Mouse (Mus musculus) hindbrain, embryonic 16.5 days (tissue): ENCODE results near the gene Ptrh2. TPM values are rescaled to one million over a fixed set of nuclear protein-coding genes. Genes with fewer than 3 reads are reported as not detected.
"Not testable (repeated sequence)": the region's sequence is repeated elsewhere in the genome, so short reads cannot be mapped to it uniquely, and the experiment has no call there.

Experiments
- ATAC-seq: fragments of 200-750 bp; cut with Nextera tagmentation; 2 replicates; pipeline ENCODE4 v1.8.0; 2017; ENCODE audit warnings: moderate TSS enrichment, moderate library complexity
- H3K27ac ChIP-seq: fragments of 300-500 bp; sonication (generic); 2 replicates; pipeline ENCODE4 v1.5.1; 2014; ENCODE audit warnings: low read depth, mild to moderate bottlenecking, control low read depth, low read length, moderate library complexity
- H3K27me3 ChIP-seq: fragments of 300-500 bp; sonication (generic); replicated peaks from 2 replicates; pipeline ENCODE4 v1.6.1; 2014; ENCODE audit warnings: low read length; ENCODE audit not compliant: control insufficient read depth, insufficient read depth
- H3K36me3 ChIP-seq: fragments of 300-500 bp; sonication (generic); 2 replicates; pipeline ENCODE4 v1.6.1; 2014; ENCODE audit warnings: mild to moderate bottlenecking, low read length, moderate library complexity, mixed read lengths; ENCODE audit not compliant: control insufficient read depth, insufficient read depth
- H3K4me1 ChIP-seq: fragments of 300-500 bp; sonication (generic); 2 replicates; pipeline ENCODE4 v1.6.1; 2014; ENCODE audit warnings: low read depth, low read length; ENCODE audit not compliant: control insufficient read depth, insufficient read depth
- H3K4me2 ChIP-seq: fragments of 300-500 bp; sonication (generic); 2 replicates; pipeline ENCODE4 v1.6.1; 2014; ENCODE audit warnings: mild to moderate bottlenecking, low read length, control low read depth, moderate library complexity
- H3K4me3 ChIP-seq: fragments of 300-500 bp; sonication (generic); 2 replicates; pipeline ENCODE4 v1.5.1; 2014; ENCODE audit warnings: mild to moderate bottlenecking, low read length, control low read depth, moderate library complexity
- H3K9ac ChIP-seq: fragments of 300-500 bp; sonication (generic); 2 replicates; pipeline ENCODE4 v1.6.1; 2014; ENCODE audit warnings: low read depth, mild to moderate bottlenecking, control low read depth, low read length, moderate library complexity
- H3K9me3 ChIP-seq: fragments of 300-500 bp; sonication (generic); 2 replicates; pipeline ENCODE4 v1.6.1; 2014; ENCODE audit warnings: mild to moderate bottlenecking, low read length, moderate library complexity; ENCODE audit not compliant: control insufficient read depth
- WGBS: fragments of 180-500 bp; shearing (Covaris S2); extraction: QIAGEN DNeasy Blood & Tissue Kit; methylation state at CpG from one replicate; pipeline ENCODE4 v1.1.7; 2014; 5-methylcytosine and 5-hydroxymethylcytosine counted together
- polyA plus RNA-seq: library from polyadenylated mRNA; unstranded; fragments of >200 nt; fragmentation: Nextera tagmentation; extraction: Ambion mirVana; gene quantifications from 2 replicates; pipeline ENCODE4 v1.2.1, GENCODE M21; 2015

Ptrh2 gene
- polyA plus RNA-seq, 1 experiment from 2014 or later: 27.5 TPM

DNA sequence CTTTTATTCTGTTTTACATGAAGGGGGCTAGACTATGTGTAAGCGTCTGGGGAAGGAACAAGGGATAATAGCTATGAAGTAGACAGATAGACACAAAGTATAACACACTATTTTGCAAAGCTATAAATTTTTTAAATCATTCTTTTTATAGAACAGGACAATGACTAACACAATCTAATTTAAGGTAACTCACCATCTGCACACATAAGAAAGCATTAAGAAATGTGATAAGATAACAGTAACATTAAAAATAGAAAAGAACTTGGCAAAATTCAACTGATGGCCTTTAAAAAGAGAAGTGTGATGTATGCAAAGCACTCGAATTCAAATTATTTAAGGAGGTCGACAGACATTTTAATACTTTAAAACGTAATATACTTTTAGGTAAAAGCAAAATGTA, 51.2 kb downstream of the Ptrh2 start:
- Histone ChIP-seq H3K9ac (no peak overlapping the region), H3K4me2 (no peak overlapping the region), H3K9me3 (no peaks in the 10 kb centered on the region), H3K27me3 (no peaks in the 10 kb centered on the region), H3K4me1 (no peaks in the 10 kb centered on the region), H3K4me3 (no peak overlapping the region), H3K36me3 (peaks cover 8% of the 10 kb centered on the region; the same call in 1 of the 2 replicates), H3K27ac (no peak overlapping the region)
- WGBS: 95% methylated on average over 4 of the region's 4 CpGs
- ATAC-seq: no peak

GRCm38 (mm10) chr11:86737301-86738000, 53.7 kb downstream of the Ptrh2 start:
- no peaks in the 10 kb centered on the region for H3K27me3 ChIP-seq
- no peaks in the 10 kb centered on the region for H3K9me3 ChIP-seq
- ATAC-seq: no peak
- no peak overlapping the region for H3K4me2 ChIP-seq
- no peaks in the 10 kb centered on the region for H3K4me1 ChIP-seq
- no peak overlapping the region for H3K4me3 ChIP-seq
- no peaks in the 10 kb centered on the region for H3K36me3 ChIP-seq
- no peak overlapping the region for H3K27ac ChIP-seq
- 86% methylated on average over 8 of the region's 8 CpGs for WGBS
- no peak overlapping the region for H3K9ac ChIP-seq

DNA sequence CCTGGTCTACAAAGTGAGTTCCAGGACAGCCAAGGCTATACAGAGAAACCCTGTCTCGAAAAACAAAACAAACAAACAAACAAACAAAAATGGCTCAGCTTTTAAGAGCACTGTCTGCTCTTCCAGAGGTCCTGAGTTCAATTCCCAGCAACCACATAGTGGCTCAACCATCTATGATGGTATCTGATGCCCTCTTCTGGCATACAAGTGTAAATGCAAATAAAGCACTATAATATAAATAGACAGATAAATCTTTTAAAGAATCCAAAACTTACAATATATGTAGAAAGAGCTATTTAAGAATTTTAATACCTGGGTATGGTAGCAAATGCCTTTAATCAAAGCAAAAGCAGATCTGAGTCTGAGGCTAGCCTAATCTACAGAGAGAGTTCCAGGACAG, 54.5 kb downstream of the Ptrh2 start:
- not testable (repeated sequence) for H3K9ac ChIP-seq, H3K27ac ChIP-seq, H3K4me2 ChIP-seq, H3K4me3 ChIP-seq, H3K4me1 ChIP-seq, H3K36me3 ChIP-seq, H3K9me3 ChIP-seq, H3K27me3 ChIP-seq, ATAC-seq
- WGBS: 100% methylated on average over 1 of the region's 1 CpGs

DNA sequence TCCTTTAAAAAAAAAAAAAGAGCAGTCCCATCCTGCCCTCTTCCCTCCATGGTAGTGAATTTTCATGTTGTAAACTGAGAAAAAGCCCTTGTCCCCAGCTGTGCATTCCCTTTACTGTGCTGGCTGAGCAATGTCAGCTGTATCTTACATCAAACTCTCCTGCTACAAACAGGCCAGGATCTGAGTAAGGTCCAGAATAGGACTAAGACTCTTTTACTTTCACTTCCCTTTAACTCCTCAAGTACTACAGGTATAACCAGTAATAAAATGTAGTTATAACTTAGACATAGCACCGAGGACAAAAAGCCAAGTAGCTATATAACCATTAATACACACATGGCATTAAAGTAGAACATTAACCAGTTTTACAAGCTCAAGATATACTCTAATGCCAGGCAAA, 55.2 kb downstream of the Ptrh2 start:
- Histone ChIP-seq H3K4me1 (no peaks in the 10 kb centered on the region), H3K4me2 (no peak overlapping the region), H3K27ac (no peak overlapping the region), H3K36me3 (no peaks in the 10 kb centered on the region), H3K27me3 (no peaks in the 10 kb centered on the region), H3K4me3 (no peak overlapping the region), H3K9me3 (no peaks in the 10 kb centered on the region), H3K9ac (no peak overlapping the region)
- WGBS: 98% methylated on average over 1 of the region's 1 CpGs
- ATAC-seq: no peak

DNA sequence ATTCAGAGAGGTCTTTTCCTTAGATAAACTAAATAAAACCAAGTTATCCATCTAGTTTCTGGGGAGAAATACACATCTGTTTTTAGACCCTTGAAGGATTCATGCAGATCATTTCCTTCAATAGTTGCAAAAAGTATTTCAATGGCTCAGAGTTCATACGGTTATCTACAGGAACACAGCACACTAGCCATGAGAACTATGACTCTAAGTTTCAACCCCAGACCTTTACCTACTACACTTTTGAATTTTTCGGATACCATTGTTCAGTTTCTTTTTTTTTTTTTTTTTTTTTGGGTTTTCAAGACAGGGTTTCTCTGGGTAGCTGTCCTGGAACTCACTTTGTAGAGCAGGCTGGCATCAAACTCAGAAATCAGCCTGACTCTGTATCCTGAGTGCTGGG, 55.7 kb downstream of the Ptrh2 start:
- H3K4me3 ChIP-seq: no peak overlapping the region
- no peaks in the 10 kb centered on the region for H3K4me1 ChIP-seq
- no peak overlapping the region for H3K9ac ChIP-seq
- no peak overlapping the region for H3K27ac ChIP-seq
- no peaks in the 10 kb centered on the region for H3K9me3 ChIP-seq
- no peaks in the 10 kb centered on the region for H3K36me3 ChIP-seq
- ATAC-seq: no peak
- H3K27me3 ChIP-seq: no peaks in the 10 kb centered on the region
- 85% methylated on average over 2 of the region's 2 CpGs for WGBS
- no peak overlapping the region for H3K4me2 ChIP-seq

- H3K36me3 ChIP-seq: no peaks in the 10 kb centered on the region
- WGBS: 99% methylated on average over 5 of the region's 5 CpGs
Measured at GRCm38 (mm10) chr11:86741505-86741904, 57.7 kb downstream of the Ptrh2 start.

More at GRCm38 (mm10) chr11:86741505-86741904, 57.7 kb downstream of the Ptrh2 start:
- Histone ChIP-seq H3K4me1 (peaks cover 2% of the 10 kb centered on the region), H3K4me3 (no peak overlapping the region), H3K27ac (no peak overlapping the region), H3K4me2 (no peak overlapping the region), H3K9me3 (no peaks in the 10 kb centered on the region), H3K27me3 (no peaks in the 10 kb centered on the region), H3K9ac (no peak overlapping the region)
- no peak for ATAC-seq

Other genes starting within 250 kb of the Ptrh2 start
- 18.7 and 21.5 TPM in 2 replicates for gene Rnft1, start 199.3 kb upstream of the Ptrh2 start, polyA plus RNA-seq
- gene Rps6kb1, start 139.2 kb upstream of the Ptrh2 start, polyA plus RNA-seq: 53.0 and 53.1 TPM in 2 replicates
- 6.5 and 7.7 TPM in 2 replicates for gene Tubd1, start 139.0 kb upstream of the Ptrh2 start, polyA plus RNA-seq
- 122 and 123 TPM in 2 replicates for gene Vmp1, start 149 bp upstream of the Ptrh2 start, polyA plus RNA-seq
- gene Cltc, start 73.6 kb downstream of the Ptrh2 start, polyA plus RNA-seq: 146 and 188 TPM in 2 replicates
- gene Dhx40, start 123.8 kb downstream of the Ptrh2 start, polyA plus RNA-seq: 16.8 and 19.3 TPM in 2 replicates